Mouse (Mus musculus): ENCODE measurements around the gene Rrp12.

DNA sequence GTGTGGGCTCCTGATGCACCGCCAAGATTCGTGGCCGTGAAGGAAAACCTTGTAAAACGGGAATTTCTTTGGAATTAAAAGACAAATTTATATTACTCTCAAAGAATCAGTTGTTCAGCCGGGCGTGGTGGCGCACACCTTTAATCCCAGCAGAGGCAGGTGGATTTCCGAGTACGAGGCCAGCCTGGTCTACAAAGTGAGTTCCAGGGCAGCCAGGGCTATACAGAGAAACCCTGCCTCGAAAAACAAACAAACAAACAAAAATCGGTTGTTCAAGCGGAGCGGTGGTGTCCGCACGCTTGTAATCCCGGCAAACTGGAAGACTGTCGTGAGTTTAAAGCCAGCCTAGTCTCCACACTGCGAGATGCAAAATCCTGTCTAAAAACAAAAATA lies 342 bp upstream of the Rrp12 start:
- TF ChIP-seq CTCF (IDR thresholded peaks at IDR 0.05; ENCODE audit: low read depth) (no peak), EP300 (optimal IDR thresholded peaks at IDR 0.05) (no peak)

All from stomach, postnatal 0 days (tissue).